In genomic region chr11:102224686-102225085, GRCm38 (mm10) we compare ENCODE assay signal across 8 mouse cellular contexts. TPM values are rescaled to one million over a fixed set of nuclear protein-coding genes. Genes with fewer than 3 reads are reported as not detected.
A peak's percentile ranks its signal among the peaks of the same experiment; 100 is the strongest.
DNase-seq lines count a peak whose midpoint lies in the region; ATAC-seq and TF ChIP-seq lines count a peak whose summit lies in the region.

No protein-coding gene starts in this region.

- H3K27me3 ChIP-seq in C2C12 (ENCODE audit: control insufficient read depth, insufficient read depth, insufficient read length) = no peaks in the 10 kb centered on the region
- peaks cover 60% of the 10 kb centered on the region for H3K27me3 ChIP-seq in forebrain, embryonic 10.5 days (ENCODE audit: poor library complexity, severe bottlenecking)
- H3K27me3 ChIP-seq in intestine, postnatal 0 days (replicated peaks; ENCODE audit: control insufficient read depth, insufficient read depth, low read length) = no peaks in the 10 kb centered on the region
- no peaks in the 10 kb centered on the region for H3K27me3 ChIP-seq in midbrain, embryonic 14.5 days (ENCODE audit: control insufficient read depth, insufficient read depth, low read length)

- no peaks in the 10 kb centered on the region for H3K9me3 ChIP-seq in forebrain, embryonic 10.5 days
- no peaks in the 10 kb centered on the region for H3K9me3 ChIP-seq in intestine, postnatal 0 days (ENCODE audit: control insufficient read depth)
- H3K9me3 ChIP-seq in midbrain, embryonic 14.5 days (ENCODE audit: control insufficient read depth, low read length) = no peaks in the 10 kb centered on the region

- H3ac ChIP-seq in C2C12 (ENCODE audit: control insufficient read depth, insufficient read length, low read depth) = peak overlapping the region; percentile 8

- H3K79me3 ChIP-seq in C2C12 (ENCODE audit: low read depth) = peaks cover 2% of the 10 kb centered on the region

- H3K4me3 ChIP-seq in C2C12 (ENCODE audit: insufficient read depth, poor library complexity, severe bottlenecking) = no peak overlapping the region
- H3K4me3 ChIP-seq in forebrain, embryonic 10.5 days = peak overlapping the region; percentile 35
- H3K4me3 ChIP-seq in intestine, postnatal 0 days (ENCODE audit: low read depth, low read length) = no peak overlapping the region
- no peak overlapping the region; the same call in 1 of the 2 replicates for H3K4me3 ChIP-seq in midbrain, embryonic 14.5 days (replicated peaks; ENCODE audit: low read depth, low read length)

- DNase-seq in adrenal gland, adult (ENCODE audit: inconsistent age in 2 of 2, low spot score in 1 of 2) = peak; percentile 77 to 90
- no peak for DNase-seq in adrenal gland, postnatal 4 days (ENCODE audit: low spot score in 2 of 2)
- DNase-seq in forebrain, embryonic 10.5 days (ENCODE audit: extremely low spot score, low spot score) = no peak
- DNase-seq in midbrain, embryonic 14.5 days = no peak
- no peak for DNase-seq in embryo, embryonic 10.5 days (ENCODE audit: low spot score)
- DNase-seq in left cerebral cortex, adult 18-20 months (ENCODE audit: low spot score in 2 of 2) = no peak

- no peaks in the 10 kb centered on the region for H3K79me2 ChIP-seq in C2C12 (ENCODE audit: control insufficient read depth, insufficient read depth)

- WGBS in forebrain, embryonic 10.5 days = 10% methylated on average over 22 of the region's 22 CpGs
- WGBS in intestine, postnatal 0 days = 19% methylated on average over 22 of the region's 22 CpGs
- 6% methylated on average over 22 of the region's 22 CpGs for WGBS in midbrain, embryonic 14.5 days

- peaks cover 87% of the 10 kb centered on the region for H3K4me1 ChIP-seq in forebrain, embryonic 10.5 days
- H3K4me1 ChIP-seq in intestine, postnatal 0 days (replicated peaks; ENCODE audit: control insufficient read depth, insufficient read depth, low read length) = peaks cover 11% of the 10 kb centered on the region
- H3K4me1 ChIP-seq in midbrain, embryonic 14.5 days (ENCODE audit: control insufficient read depth, insufficient read depth, low read length) = peaks cover 49% of the 10 kb centered on the region

- H3K9ac ChIP-seq in intestine, postnatal 0 days (ENCODE audit: low read depth, low read length) = no peak overlapping the region
- H3K9ac ChIP-seq in midbrain, embryonic 14.5 days (replicated peaks; ENCODE audit: low read length) = peak overlapping the region; percentile 27; the same call in 1 of the 2 replicates

- peak overlapping the region; percentile 30 for H3K4me2 ChIP-seq in intestine, postnatal 0 days (replicated peaks; ENCODE audit: low read depth)
- H3K4me2 ChIP-seq in midbrain, embryonic 14.5 days (ENCODE audit: low read length) = peak overlapping the region; percentile 40

- H3K27ac ChIP-seq in forebrain, embryonic 10.5 days = peak overlapping the region; percentile 45
- no peak overlapping the region for H3K27ac ChIP-seq in intestine, postnatal 0 days (ENCODE audit: low read depth, low read length)
- H3K27ac ChIP-seq in midbrain, embryonic 14.5 days (replicated peaks; ENCODE audit: low read depth, low read length) = no peak overlapping the region

- no peak for ATAC-seq in intestine, postnatal 0 days
- no peak for ATAC-seq in midbrain, embryonic 14.5 days (ENCODE audit: low FRiP score, low TSS enrichment)

- H3K36me3 ChIP-seq in C2C12 (ENCODE audit: control insufficient read depth, insufficient read depth) = no peaks in the 10 kb centered on the region
- H3K36me3 ChIP-seq in forebrain, embryonic 10.5 days (replicated peaks) = peaks cover 14% of the 10 kb centered on the region
- peaks cover 7% of the 10 kb centered on the region; the same call in 1 of the 2 replicates for H3K36me3 ChIP-seq in intestine, postnatal 0 days (ENCODE audit: control insufficient read depth, insufficient read depth)
- H3K36me3 ChIP-seq in midbrain, embryonic 14.5 days (ENCODE audit: control insufficient read depth, insufficient read depth, low read length) = peaks cover 26% of the 10 kb centered on the region

- TF ChIP-seq CTCF in C2C12 (IDR thresholded peaks at IDR 0.05; ENCODE audit: control insufficient read depth, insufficient read depth, insufficient read length) = no peak
- TF ChIP-seq CTCF in intestine, postnatal 0 days (IDR thresholded peaks at IDR 0.05; ENCODE audit: low read depth) = no peak

TF ChIP-seq in C2C12, 6 proteins besides CTCF, POLR2A, EP300 and RAD21:
- no peak for TF ChIP-seq MAX (IDR thresholded peaks at IDR 0.05)
- no peak for TF ChIP-seq CEBPB (IDR thresholded peaks at IDR 0.05; ENCODE audit: low read depth)
- TF ChIP-seq USF1 (IDR thresholded peaks at IDR 0.05; ENCODE audit: low read depth) = no peak
- TF ChIP-seq MYOD1 (IDR thresholded peaks at IDR 0.05; ENCODE audit: control insufficient read depth, insufficient read length, low read depth) = no peak
- no peak for TF ChIP-seq MYOG (IDR thresholded peaks at IDR 0.05; ENCODE audit: control insufficient read depth, extremely low read depth, insufficient read length)
- TF ChIP-seq FOSL1 (IDR thresholded peaks at IDR 0.05; ENCODE audit: insufficient read depth, low read length, poor library complexity, severe bottlenecking) = no peak

RNA-seq across cellular contexts. Expression of gene Hdac5, which starts 5.3 kb away (rescaled TPM):
- total RNA-seq in adrenal gland, postnatal 4 days (2021) = 100 to 1,000 TPM; 123 to 125 TPM
- polyA plus RNA-seq in C2C12 (2012; fragmentation: generic; extraction: Trizol) = 74.9 TPM
- 39.8 and 44.6 TPM in 2 replicates for polyA plus RNA-seq in forebrain, embryonic 10.5 days (2016; fragmentation: Nextera tagmentation; extraction: Ambion mirVana)
- polyA plus RNA-seq in intestine, postnatal 0 days (2015; fragmentation: Nextera tagmentation; extraction: Ambion mirVana) = 30.1 and 30.4 TPM in 2 replicates
- polyA plus RNA-seq in midbrain, embryonic 14.5 days (2014; fragmentation: Nextera tagmentation; extraction: Ambion mirVana) = 54.4 and 56.6 TPM in 2 replicates
- total RNA-seq in left cerebral cortex, adult 18-20 months (2021) = 100 to 1,000 TPM; 298 to 303 TPM

RNA-seq across cellular contexts. Expression of gene BC030867, which starts 24.0 kb away (rescaled TPM):
- 1 to 10 TPM; 4.8 to 6.0 TPM for total RNA-seq in adrenal gland, postnatal 4 days (2021)
- polyA plus RNA-seq in C2C12 (2012; fragmentation: generic; extraction: Trizol) = 12.0 TPM
- polyA plus RNA-seq in forebrain, embryonic 10.5 days (2016; fragmentation: Nextera tagmentation; extraction: Ambion mirVana) = 27.3 TPM in 2 replicates
- 2.7 and 3.4 TPM in 2 replicates for polyA plus RNA-seq in intestine, postnatal 0 days (2015; fragmentation: Nextera tagmentation; extraction: Ambion mirVana)
- polyA plus RNA-seq in midbrain, embryonic 14.5 days (2014; fragmentation: Nextera tagmentation; extraction: Ambion mirVana) = 2.6 and 3.0 TPM in 2 replicates
- total RNA-seq in left cerebral cortex, adult 18-20 months (2021) = 1 to 10 TPM; 1.0 to 2.3 TPM

RNA-seq across cellular contexts. Expression of gene G6pc3, which starts 35.3 kb away (rescaled TPM):
- total RNA-seq in adrenal gland, postnatal 4 days (2021) = 10 to 100 TPM; 86.3 to 93.3 TPM
- 40.4 TPM for polyA plus RNA-seq in C2C12 (2012; fragmentation: generic; extraction: Trizol)
- polyA plus RNA-seq in forebrain, embryonic 10.5 days (2016; fragmentation: Nextera tagmentation; extraction: Ambion mirVana) = 38.0 and 39.5 TPM in 2 replicates
- polyA plus RNA-seq in intestine, postnatal 0 days (2015; fragmentation: Nextera tagmentation; extraction: Ambion mirVana) = 20.4 and 21.1 TPM in 2 replicates
- 31.6 and 43.7 TPM in 2 replicates for polyA plus RNA-seq in midbrain, embryonic 14.5 days (2014; fragmentation: Nextera tagmentation; extraction: Ambion mirVana)
- 10 to 100 TPM; 67.9 to 68.2 TPM for total RNA-seq in left cerebral cortex, adult 18-20 months (2021)

RNA-seq across cellular contexts. Expression of gene Lsm12, which starts 39.6 kb away (rescaled TPM):
- total RNA-seq in adrenal gland, postnatal 4 days (2021) = 10 to 100 TPM; 83.5 to 83.6 TPM
- polyA plus RNA-seq in C2C12 (2012; fragmentation: generic; extraction: Trizol) = 43.0 TPM
- polyA plus RNA-seq in forebrain, embryonic 10.5 days (2016; fragmentation: Nextera tagmentation; extraction: Ambion mirVana) = 137 and 141 TPM in 2 replicates
- 103 and 107 TPM in 2 replicates for polyA plus RNA-seq in intestine, postnatal 0 days (2015; fragmentation: Nextera tagmentation; extraction: Ambion mirVana)
- polyA plus RNA-seq in midbrain, embryonic 14.5 days (2014; fragmentation: Nextera tagmentation; extraction: Ambion mirVana) = 76.0 and 80.9 TPM in 2 replicates
- total RNA-seq in left cerebral cortex, adult 18-20 months (2021) = 10 to 100 TPM; 55.0 to 64.2 TPM

RNA-seq across cellular contexts. Expression of gene Asb16, which starts 43.9 kb away (rescaled TPM):
- under 1 TPM; 0.53 to 0.79 TPM for total RNA-seq in adrenal gland, postnatal 4 days (2021)
- not detected for polyA plus RNA-seq in C2C12 (2012; fragmentation: generic; extraction: Trizol)
- 0.05 and 0.06 TPM in 2 replicates for polyA plus RNA-seq in forebrain, embryonic 10.5 days (2016; fragmentation: Nextera tagmentation; extraction: Ambion mirVana)
- 0.05 and 0.09 TPM in 2 replicates for polyA plus RNA-seq in intestine, postnatal 0 days (2015; fragmentation: Nextera tagmentation; extraction: Ambion mirVana)
- polyA plus RNA-seq in midbrain, embryonic 14.5 days (2014; fragmentation: Nextera tagmentation; extraction: Ambion mirVana) = 0.12 TPM in 1 of 2 replicates, not detected in the other
- 1 to 10 TPM; 2.2 to 2.9 TPM for total RNA-seq in left cerebral cortex, adult 18-20 months (2021)

Comparison
In these comparisons a context has a peak if more than half of its experiments do, and no peak if none do; other contexts are left out.
1. DNase-seq: peak in adrenal gland, adult (2 of 2); none in adrenal gland, postnatal 4 days (0 of 2), forebrain, embryonic 10.5 days (single experiment), midbrain, embryonic 14.5 days (single experiment), embryo, embryonic 10.5 days (single experiment) and left cerebral cortex, adult 18-20 months (0 of 2).